Mouse (Mus musculus): Measurements from ENCODE around the gene Cutal. TPM values are rescaled to one million over a fixed set of nuclear protein-coding genes. Genes with fewer than 3 reads are reported as not detected.
A peak's percentile ranks its signal among the peaks of the same experiment; 100 is the strongest.

The Cutal gene
- total and polyA plus RNA-seq, 3 experiments = not detected

- Histone ChIP-seq H3K4me2 (ENCODE audit: insufficient read depth, low read depth, poor library complexity, severe bottlenecking) (peak overlapping the region; percentile 26), H3K4me1 (ENCODE audit: control insufficient read depth in 1 of 2, insufficient read depth in 2 of 2) (peaks cover 11 to 33% of the 10 kb centered on the region in 2 experiments), H3K9ac (ENCODE audit: insufficient read depth, low read depth) (peak overlapping the region; percentile 79), H3K36me3 (replicated peaks in 1 of 2; ENCODE audit: control insufficient read depth in 1 of 2, insufficient read depth in 1 of 2, low read length in 1 of 2) (peaks cover 23 to 44% of the 10 kb centered on the region in 2 experiments), H3K27ac (ENCODE audit: insufficient read depth, low read depth) (no peak overlapping the region), H3K79me2 (replicated peaks; ENCODE audit: control insufficient read depth, extremely low read depth, insufficient read depth, poor library complexity, severe bottlenecking) (no peaks in the 10 kb centered on the region), H3K9me3 (replicated peaks; ENCODE audit: low read length) (no peaks in the 10 kb centered on the region), H3K27me3 (replicated peaks) (no peaks in the 10 kb centered on the region), H3K4me3 (replicated peaks in 1 of 3; ENCODE audit: low read depth in 2 of 3, low read length in 2 of 3, poor library complexity in 1 of 3) (peak overlapping the region; percentile 67 to 82 (median 80))
- in situ Hi-C loops (cut with MboI; ENCODE audit: low pct_ligation_motif_present, low pct_unique_long_range_greater_than_20kb, low sequenced_read_pairs) (loop anchor here (10.0 kb wide), 1 partner anchor 52 kb away; the partner anchor contains the start of gene Traf1), dilution Hi-C loops (cut with MboI; ENCODE audit: extremely low pct_ligation_motif_present, extremely low pct_unique_long_range_greater_than_20kb, low sequenced_read_pairs) (no loop called here)
- TF ChIP-seq RAD21 (IDR thresholded peaks at IDR 0.05; ENCODE audit: low read depth, low read length) = peak; percentile 8; the same call in 1 of the 2 replicates
- no peak for TF ChIP-seq CHD2 (IDR thresholded peaks at IDR 0.05; ENCODE audit: low read length)
- peak in 1 of 2 experiments; percentile 20; a peak in 1 of 4 replicates for TF ChIP-seq CTCF (conservative IDR thresholded peaks at IDR 0.05 in 1 of 2, IDR thresholded peaks at IDR 0.05 in 1 of 2; ENCODE audit: low read depth in 2 of 2, low read length in 2 of 2)
- no peak for TF ChIP-seq JUND (conservative IDR thresholded peaks at IDR 0.05; ENCODE audit: low read depth, low read length)
- no peak for DNase-seq (ENCODE audit: extremely low read depth)
Observed at GRCm38 (mm10) chr2:34912613-34913012, 38.4 kb downstream of the Cutal start.

DNA sequence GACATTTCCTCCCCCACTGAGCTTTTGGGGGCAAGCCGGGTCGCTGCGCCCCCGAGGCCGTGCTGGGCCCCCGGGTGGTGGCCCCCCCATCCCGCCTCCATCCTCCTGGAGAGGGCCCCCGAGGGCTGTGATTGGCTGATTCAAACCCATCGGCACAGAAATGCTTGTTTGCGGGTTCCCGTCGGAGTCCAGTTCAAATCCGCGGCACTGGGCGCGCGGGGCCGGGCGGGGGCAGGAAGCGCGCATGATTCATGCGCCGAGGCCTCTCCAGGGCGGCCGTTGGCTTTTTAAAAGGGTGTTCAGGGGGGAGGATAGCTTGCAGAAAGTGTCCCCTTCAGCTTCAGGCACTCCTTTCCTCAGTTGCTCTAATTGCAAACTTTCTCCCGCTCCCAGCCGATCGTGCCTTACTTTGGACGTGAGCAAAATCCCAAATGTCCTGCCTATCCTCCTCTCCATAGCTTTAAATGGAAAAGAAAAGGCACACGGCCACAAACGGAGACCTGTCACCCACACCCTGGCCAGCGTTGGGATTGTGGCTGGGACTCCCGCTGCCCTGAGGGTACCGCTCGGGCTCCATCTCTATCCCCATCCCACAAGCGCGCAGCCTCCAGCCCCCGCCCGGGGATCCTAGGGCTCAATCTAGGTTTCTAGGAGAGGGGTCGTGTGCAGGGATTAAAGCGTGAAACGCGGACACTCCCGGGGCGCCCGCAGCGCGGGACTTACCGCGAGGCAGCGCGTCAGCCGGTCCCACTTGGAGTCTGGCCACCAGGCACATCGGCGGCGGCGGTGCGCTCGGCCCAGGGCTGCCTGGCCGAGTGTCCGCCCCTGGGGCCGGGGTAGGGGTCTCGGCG is 39.2 kb downstream of the Cutal start, which contains the start of gene Phf19:
Gene Phf19 (minus strand): TSS at position 809 of the 851 bp plus-strand sequence.
- Histone ChIP-seq H3K4me2 (ENCODE audit: insufficient read depth, low read depth, poor library complexity, severe bottlenecking) (peak within 1 kb of the TSS; percentile 26), H3K79me2 (replicated peaks; ENCODE audit: control insufficient read depth, extremely low read depth, insufficient read depth, poor library complexity, severe bottlenecking) (no peaks in the 10 kb centered on the region), H3K9me3 (replicated peaks; ENCODE audit: low read length) (no peaks in the 10 kb centered on the region), H3K36me3 (replicated peaks in 1 of 2; ENCODE audit: control insufficient read depth in 1 of 2, insufficient read depth in 1 of 2, low read length in 1 of 2) (peaks cover 23 to 38% of the 10 kb centered on the region in 2 experiments), H3K27ac (ENCODE audit: insufficient read depth, low read depth) (peak within 1 kb of the TSS; percentile 12; the same call in 1 of the 2 replicates), H3K27me3 (replicated peaks) (no peaks in the 10 kb centered on the region), H3K4me1 (ENCODE audit: control insufficient read depth in 1 of 2, insufficient read depth in 2 of 2) (peaks cover 11 to 35% of the 10 kb centered on the region in 2 experiments), H3K9ac (ENCODE audit: insufficient read depth, low read depth) (peak within 1 kb of the TSS; percentile 79), H3K4me3 (replicated peaks in 1 of 3; ENCODE audit: low read depth in 2 of 3, low read length in 2 of 3, poor library complexity in 1 of 3) (peak within 1 kb of the TSS; percentile 67 to 82 (median 80))
- peak; percentile 71 for DNase-seq (ENCODE audit: extremely low read depth)
- dilution Hi-C loops (cut with MboI; ENCODE audit: extremely low pct_ligation_motif_present, extremely low pct_unique_long_range_greater_than_20kb, low sequenced_read_pairs) (no loop called here), in situ Hi-C loops (cut with MboI; ENCODE audit: low pct_ligation_motif_present, low pct_unique_long_range_greater_than_20kb, low sequenced_read_pairs) (loop anchor here (10.0 kb wide), 1 partner anchor 51 kb away; the partner anchor contains the start of gene Traf1)
- TF ChIP-seq ZNF384 (IDR thresholded peaks at IDR 0.05; ENCODE audit: low read depth, low read length) (no peak), KAT2A (IDR thresholded peaks at IDR 0.05; ENCODE audit: insufficient replicate concordance, low read length) (no peak), UBTF (IDR thresholded peaks at IDR 0.05; ENCODE audit: low read depth, low read length) (0 out of 2 replicates have a peak, but pooled peaks have one; percentile 37), SMC3 (IDR thresholded peaks at IDR 0.05; ENCODE audit: low read depth, low read length) (peak; percentile 25), MYC (IDR thresholded peaks at IDR 0.05; ENCODE audit: low read depth, low read length) (no peak), HCFC1 (IDR thresholded peaks at IDR 0.05; ENCODE audit: low read depth, low read length) (peak; percentile 56; the same call in 1 of the 2 replicates), NRF1 (IDR thresholded peaks at IDR 0.05; ENCODE audit: low read depth, low read length) (peak; percentile 49; the same call in 1 of the 2 replicates), MEF2A (IDR thresholded peaks at IDR 0.05; ENCODE audit: borderline replicate concordance, low read depth, low read length) (no peak; the same call in 1 of the 2 replicates), POLR2AphosphoS2 (IDR thresholded peaks at IDR 0.05; ENCODE audit: low read depth, low read length) (no peak), MAZ (IDR thresholded peaks at IDR 0.05; ENCODE audit: low read depth, low read length) (peak; percentile 91), MAX (IDR thresholded peaks at IDR 0.05; ENCODE audit: low read length) (peak; percentile 55), IRF4 (IDR thresholded peaks at IDR 0.05; ENCODE audit: low read depth, low read length) (peak; percentile 43; the same call in 1 of the 2 replicates), ZC3H11A (IDR thresholded peaks at IDR 0.05; ENCODE audit: low read depth, low read length) (no peak), ZKSCAN1 (IDR thresholded peaks at IDR 0.05; ENCODE audit: borderline replicate concordance, low read depth, low read length) (no peak), SIN3A (IDR thresholded peaks at IDR 0.05; ENCODE audit: low read length) (peak; percentile 75; the same call in 1 of the 2 replicates), JUND (conservative IDR thresholded peaks at IDR 0.05; ENCODE audit: low read depth, low read length) (no peak), TBP (conservative IDR thresholded peaks at IDR 0.05; ENCODE audit: low read depth, low read length) (no peak), ELF1 (IDR thresholded peaks at IDR 0.05; ENCODE audit: low read depth, low read length) (peak; percentile 59; the same call in 1 of the 2 replicates), MAFK (IDR thresholded peaks at IDR 0.05; ENCODE audit: insufficient replicate concordance, low read length) (0 out of 2 replicates have a peak, but pooled peaks have one; percentile 24), CTCF (conservative IDR thresholded peaks at IDR 0.05 in 1 of 2, IDR thresholded peaks at IDR 0.05 in 1 of 2; ENCODE audit: low read depth in 2 of 2, low read length in 2 of 2) (peak in 1 of 2 experiments; percentile 40; a peak in 2 of 4 replicates), E2F4 (IDR thresholded peaks at IDR 0.05; ENCODE audit: insufficient replicate concordance, low read depth, low read length) (0 out of 2 replicates have a peak, but pooled peaks have one; percentile 50), USF2 (conservative IDR thresholded peaks at IDR 0.05; ENCODE audit: low read depth, low read length) (no peak), CHD2 (IDR thresholded peaks at IDR 0.05; ENCODE audit: low read length) (peak; percentile 55; the same call in 1 of the 2 replicates), BHLHE40 (IDR thresholded peaks at IDR 0.05; ENCODE audit: low read depth, low read length) (peak; percentile 40; the same call in 1 of the 2 replicates), RCOR1 (conservative IDR thresholded peaks at IDR 0.05; ENCODE audit: low read depth, low read length) (0 out of 2 replicates have a peak, but pooled peaks have one; percentile 22), ETS1 (conservative IDR thresholded peaks at IDR 0.05; ENCODE audit: low read depth, low read length) (no peak), USF1 (IDR thresholded peaks at IDR 0.05; ENCODE audit: low read depth, low read length) (no peak)
